Mouse (Mus musculus): ENCODE measurements at regions not wholly inside any gene's neighbourhood (a gene's known extent, or its start where the extent isn't known, plus 50 kb on each side); places are given as distances from the start of the nearest gene placed in this dataset.

- no peaks in the 10 kb centered on the region for H3K36me3 ChIP-seq (ENCODE audit: insufficient read depth, low read length)
- H3K27me3 ChIP-seq (ENCODE audit: insufficient read depth, low read length): no peaks in the 10 kb centered on the region
- no peaks in the 10 kb centered on the region for H3K9me3 ChIP-seq (ENCODE audit: low read length)
- TF ChIP-seq POU5F1 (IDR thresholded peaks at IDR 0.05; ENCODE audit: borderline replicate concordance, low read length) (no peak), NANOG (IDR thresholded peaks at IDR 0.05; ENCODE audit: borderline replicate concordance, low read length) (no peak), CTCF (conservative IDR thresholded peaks at IDR 0.05; ENCODE audit: low read length) (no peak)
- H3K4me1 ChIP-seq (replicated peaks; ENCODE audit: low read depth, low read length): no peaks in the 10 kb centered on the region
- H3K4me3 ChIP-seq (replicated peaks; ENCODE audit: low read length): no peak overlapping the region
Observed at GRCm38 (mm10) chr13:70380772-70381171, 256.7 kb downstream of the Ice1 start.

DNA sequence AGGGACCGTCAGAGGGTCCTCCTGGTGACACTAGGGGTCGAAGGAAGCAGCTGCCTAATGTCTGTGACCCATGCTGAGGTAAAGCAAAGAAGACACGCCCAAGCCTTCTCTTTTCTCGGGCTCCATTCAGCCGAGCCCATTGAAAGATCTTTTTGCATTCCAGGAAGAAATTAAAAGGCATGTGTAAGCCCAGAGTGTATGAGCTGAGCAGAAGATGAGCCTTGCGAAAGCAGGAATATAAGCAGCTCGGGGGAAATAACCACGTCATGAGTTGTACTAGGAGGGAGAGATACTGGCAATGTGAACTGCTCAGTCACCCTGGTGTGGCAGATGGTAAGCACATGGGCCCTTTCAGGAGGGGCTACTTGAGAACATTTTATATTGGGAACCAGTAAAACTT lies 252.1 kb downstream of the Ice1 start:
- H3K4me1 ChIP-seq (replicated peaks; ENCODE audit: low read depth, low read length): no peaks in the 10 kb centered on the region
- H3K27me3 ChIP-seq (ENCODE audit: insufficient read depth, low read length): no peaks in the 10 kb centered on the region
- H3K36me3 ChIP-seq (ENCODE audit: insufficient read depth, low read length): no peaks in the 10 kb centered on the region
- no peak overlapping the region for H3K4me3 ChIP-seq (replicated peaks; ENCODE audit: low read length)
- H3K9me3 ChIP-seq (ENCODE audit: low read length): no peaks in the 10 kb centered on the region
- TF ChIP-seq POU5F1 (IDR thresholded peaks at IDR 0.05; ENCODE audit: borderline replicate concordance, low read length) (no peak), NANOG (IDR thresholded peaks at IDR 0.05; ENCODE audit: borderline replicate concordance, low read length) (no peak), CTCF (conservative IDR thresholded peaks at IDR 0.05; ENCODE audit: low read length) (no peak)

DNA sequence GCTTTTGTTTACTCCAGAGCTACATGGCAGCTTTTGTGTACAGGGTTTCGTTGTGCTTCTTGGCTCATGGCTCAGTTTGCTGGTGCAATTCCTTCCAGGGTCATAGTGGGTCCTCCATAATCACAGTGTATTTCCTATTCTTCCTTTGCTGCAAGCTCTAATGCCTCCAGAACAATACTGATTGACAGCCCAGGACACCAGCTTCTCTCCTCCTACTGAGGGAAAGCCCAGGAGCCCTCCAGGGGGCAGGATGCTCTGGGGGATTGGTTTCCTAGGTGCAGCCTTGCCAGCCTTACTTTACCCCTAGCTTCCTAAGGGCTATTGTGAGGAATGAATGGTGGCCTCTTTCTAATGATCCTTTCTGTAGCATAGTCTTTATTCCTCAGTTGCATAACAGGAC lies 224.6 kb downstream of the Ice1 start:
- TF ChIP-seq POU5F1 (IDR thresholded peaks at IDR 0.05; ENCODE audit: borderline replicate concordance, low read length) (no peak), NANOG (IDR thresholded peaks at IDR 0.05; ENCODE audit: borderline replicate concordance, low read length) (no peak)
- Histone ChIP-seq H3K4me3 (replicated peaks; ENCODE audit: low read length) (no peak overlapping the region), H3K4me1 (replicated peaks; ENCODE audit: low read depth, low read length) (no peaks in the 10 kb centered on the region), H3K9me3 (ENCODE audit: low read length) (no peaks in the 10 kb centered on the region; the same call in 1 of the 2 replicates), H3K36me3 (ENCODE audit: insufficient read depth, low read length) (no peaks in the 10 kb centered on the region), H3K27me3 (ENCODE audit: insufficient read depth, low read length) (no peaks in the 10 kb centered on the region)

DNA sequence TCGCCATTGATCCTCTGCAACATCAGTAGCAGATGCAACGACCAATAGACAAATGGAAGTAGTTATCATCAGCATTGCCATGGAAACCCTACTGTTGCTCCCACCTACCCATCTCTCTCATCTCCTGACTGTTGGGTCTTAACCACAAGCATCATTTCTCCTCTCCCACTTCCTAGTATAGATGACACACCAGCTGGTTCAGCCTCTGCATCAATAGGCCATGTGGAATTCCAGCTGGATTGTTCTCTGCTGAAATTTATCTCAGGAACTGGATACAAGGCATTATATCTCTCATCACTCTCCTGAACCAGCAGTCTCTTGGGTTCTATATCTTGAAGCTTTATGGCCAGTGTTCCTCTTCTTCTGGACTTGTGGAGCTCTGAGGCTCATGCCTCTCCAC lies 219.3 kb downstream of the Ice1 start:
- Histone ChIP-seq H3K9me3 (ENCODE audit: low read length) (no peaks in the 10 kb centered on the region; the same call in 1 of the 2 replicates), H3K4me1 (replicated peaks; ENCODE audit: low read depth, low read length) (no peaks in the 10 kb centered on the region), H3K27me3 (ENCODE audit: insufficient read depth, low read length) (no peaks in the 10 kb centered on the region), H3K4me3 (replicated peaks; ENCODE audit: low read length) (no peak overlapping the region), H3K36me3 (ENCODE audit: insufficient read depth, low read length) (no peaks in the 10 kb centered on the region)
- TF ChIP-seq NANOG (IDR thresholded peaks at IDR 0.05; ENCODE audit: borderline replicate concordance, low read length) (no peak), CTCF (conservative IDR thresholded peaks at IDR 0.05; ENCODE audit: low read length) (no peak), POU5F1 (IDR thresholded peaks at IDR 0.05; ENCODE audit: borderline replicate concordance, low read length) (no peak)

DNA sequence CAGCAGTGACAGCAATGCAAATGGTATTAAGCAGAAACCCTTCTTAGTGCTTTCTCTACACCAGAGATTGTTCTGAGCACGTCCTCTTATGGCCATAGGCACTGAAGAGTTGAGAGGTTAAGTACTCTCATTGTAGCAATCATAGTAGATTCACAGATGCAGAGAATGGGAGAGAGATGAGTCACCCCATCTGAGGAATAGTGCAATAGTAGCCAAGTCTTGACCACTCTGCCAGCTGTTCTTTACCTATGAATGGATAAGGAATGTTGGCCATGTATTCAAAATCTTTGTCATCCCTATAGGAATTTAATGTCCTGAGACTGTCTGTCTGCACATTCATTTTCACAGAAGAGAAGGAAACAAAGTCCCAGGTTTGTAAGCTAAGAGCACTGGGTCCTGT lies 198.0 kb downstream of the Ice1 start:
- Histone ChIP-seq H3K36me3 (ENCODE audit: insufficient read depth, low read length) (no peaks in the 10 kb centered on the region), H3K4me1 (replicated peaks; ENCODE audit: low read depth, low read length) (no peaks in the 10 kb centered on the region), H3K9me3 (ENCODE audit: low read length) (no peaks in the 10 kb centered on the region), H3K4me3 (replicated peaks; ENCODE audit: low read length) (no peak overlapping the region), H3K27me3 (ENCODE audit: insufficient read depth, low read length) (no peaks in the 10 kb centered on the region)
- TF ChIP-seq NANOG (IDR thresholded peaks at IDR 0.05; ENCODE audit: borderline replicate concordance, low read length): no peak
- no peak for TF ChIP-seq CTCF (conservative IDR thresholded peaks at IDR 0.05; ENCODE audit: low read length)
- no peak for TF ChIP-seq POU5F1 (IDR thresholded peaks at IDR 0.05; ENCODE audit: borderline replicate concordance, low read length)

- Histone ChIP-seq H3K9me3 (ENCODE audit: low read length) (no peaks in the 10 kb centered on the region), H3K36me3 (ENCODE audit: insufficient read depth, low read length) (no peaks in the 10 kb centered on the region), H3K27me3 (ENCODE audit: insufficient read depth, low read length) (no peaks in the 10 kb centered on the region), H3K4me3 (replicated peaks; ENCODE audit: low read length) (no peak overlapping the region), H3K4me1 (replicated peaks; ENCODE audit: low read depth, low read length) (no peaks in the 10 kb centered on the region)
- TF ChIP-seq NANOG (IDR thresholded peaks at IDR 0.05; ENCODE audit: borderline replicate concordance, low read length) (no peak), POU5F1 (IDR thresholded peaks at IDR 0.05; ENCODE audit: borderline replicate concordance, low read length) (no peak), CTCF (conservative IDR thresholded peaks at IDR 0.05; ENCODE audit: low read length) (no peak)
Observed at GRCm38 (mm10) chr13:70446940-70447339, 190.5 kb downstream of the Ice1 start.

- no peaks in the 10 kb centered on the region for H3K9me3 ChIP-seq (ENCODE audit: low read length)
- no peaks in the 10 kb centered on the region for H3K27me3 ChIP-seq (ENCODE audit: insufficient read depth, low read length)
- no peak for TF ChIP-seq NANOG (IDR thresholded peaks at IDR 0.05; ENCODE audit: borderline replicate concordance, low read length)
- TF ChIP-seq CTCF (conservative IDR thresholded peaks at IDR 0.05; ENCODE audit: low read length): no peak
- no peak for TF ChIP-seq POU5F1 (IDR thresholded peaks at IDR 0.05; ENCODE audit: borderline replicate concordance, low read length)
- no peak overlapping the region for H3K4me3 ChIP-seq (replicated peaks; ENCODE audit: low read length)
- no peaks in the 10 kb centered on the region for H3K4me1 ChIP-seq (replicated peaks; ENCODE audit: low read depth, low read length)
- H3K36me3 ChIP-seq (ENCODE audit: insufficient read depth, low read length): no peaks in the 10 kb centered on the region
Observed at GRCm38 (mm10) chr13:70454592-70455390, 182.6 kb downstream of the Ice1 start.

DNA sequence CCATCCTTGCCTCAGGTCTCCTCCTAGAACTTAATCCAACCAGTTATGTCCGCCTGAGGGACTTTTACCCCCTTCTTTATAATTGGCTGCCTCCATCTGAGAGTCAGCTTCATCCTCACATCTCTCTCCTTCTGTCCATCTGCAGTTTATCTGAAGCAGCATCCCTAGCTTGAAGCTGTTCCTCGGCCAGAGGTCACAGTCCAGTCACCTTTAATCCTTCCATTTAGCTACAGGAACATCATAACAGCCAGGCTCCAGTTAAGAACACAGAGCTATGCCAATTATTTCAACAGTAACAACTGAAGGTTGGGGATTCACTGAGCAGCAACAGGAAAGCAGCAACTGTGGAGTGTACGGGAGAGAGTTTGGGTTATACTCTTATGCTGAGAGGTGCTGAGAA lies 179.0 kb downstream of the Ice1 start:
- no peaks in the 10 kb centered on the region for H3K27me3 ChIP-seq (ENCODE audit: insufficient read depth, low read length)
- no peak overlapping the region for H3K4me3 ChIP-seq (replicated peaks; ENCODE audit: low read length)
- H3K9me3 ChIP-seq (ENCODE audit: low read length): no peaks in the 10 kb centered on the region
- no peaks in the 10 kb centered on the region for H3K36me3 ChIP-seq (ENCODE audit: insufficient read depth, low read length)
- TF ChIP-seq CTCF (conservative IDR thresholded peaks at IDR 0.05; ENCODE audit: low read length) (no peak), NANOG (IDR thresholded peaks at IDR 0.05; ENCODE audit: borderline replicate concordance, low read length) (no peak), POU5F1 (IDR thresholded peaks at IDR 0.05; ENCODE audit: borderline replicate concordance, low read length) (no peak)
- no peaks in the 10 kb centered on the region for H3K4me1 ChIP-seq (replicated peaks; ENCODE audit: low read depth, low read length)

DNA sequence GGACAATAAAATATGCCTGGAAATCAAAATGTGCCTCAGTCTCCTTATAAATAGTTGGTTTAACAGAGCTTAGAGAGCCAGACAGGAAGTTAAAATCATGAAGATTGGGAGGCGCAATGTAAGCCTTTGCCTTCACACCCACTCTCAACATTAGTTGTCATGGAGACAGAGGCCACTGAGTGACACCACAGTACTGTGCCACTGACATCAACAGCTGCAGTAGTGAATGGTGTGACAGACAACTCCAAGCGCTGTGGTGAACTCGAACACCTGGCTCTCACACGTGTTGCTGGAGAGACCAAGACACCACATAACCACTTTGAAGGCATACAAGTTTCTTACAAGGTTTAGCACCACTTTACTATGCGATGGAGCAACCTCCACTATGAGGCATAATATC lies 172.4 kb downstream of the Ice1 start:
- Histone ChIP-seq H3K27me3 (ENCODE audit: insufficient read depth, low read length) (no peaks in the 10 kb centered on the region), H3K36me3 (ENCODE audit: insufficient read depth, low read length) (no peaks in the 10 kb centered on the region), H3K4me3 (replicated peaks; ENCODE audit: low read length) (no peak overlapping the region), H3K9me3 (ENCODE audit: low read length) (no peaks in the 10 kb centered on the region), H3K4me1 (replicated peaks; ENCODE audit: low read depth, low read length) (no peaks in the 10 kb centered on the region)
- TF ChIP-seq POU5F1 (IDR thresholded peaks at IDR 0.05; ENCODE audit: borderline replicate concordance, low read length) (no peak), NANOG (IDR thresholded peaks at IDR 0.05; ENCODE audit: borderline replicate concordance, low read length) (no peak), CTCF (conservative IDR thresholded peaks at IDR 0.05; ENCODE audit: low read length) (no peak)

All from E14TG2a.4 (cell line).